Mouse (Mus musculus): Measurements from ENCODE around the gene Baz1b. TPM values are rescaled to one million over a fixed set of nuclear protein-coding genes. Genes with fewer than 3 reads are reported as not detected.

Baz1b gene
- total and polyA plus RNA-seq, 2 experiments, result 11.9 to 27.5 TPM

DNA sequence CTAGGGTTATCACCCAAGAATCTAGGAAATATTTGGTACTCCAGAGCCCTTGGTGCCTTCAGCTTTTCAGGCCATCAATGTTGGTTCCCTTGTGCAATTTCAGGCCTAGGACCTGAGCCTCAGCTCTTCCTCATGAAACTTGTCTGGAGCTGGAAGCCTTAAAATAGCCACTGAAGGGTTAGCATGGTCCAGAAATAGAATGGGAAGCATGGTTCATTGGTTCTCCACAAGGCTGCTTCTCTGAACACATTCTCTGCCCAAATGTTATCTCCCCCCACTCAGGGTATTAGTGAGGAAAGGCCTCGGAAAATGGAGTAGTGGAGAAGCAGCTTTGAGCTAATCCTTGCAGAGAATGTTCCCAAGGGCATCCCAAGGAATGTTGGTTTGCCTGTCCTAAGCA, 54.4 kb downstream of the Baz1b start:
- TF ChIP-seq POLR2A (IDR thresholded peaks at IDR 0.05; ENCODE audit: extremely low read depth, insufficient read depth, low read length), result no peak
- TF ChIP-seq CTCF (IDR thresholded peaks at IDR 0.05; ENCODE audit: low read depth, low read length), result no peak
- Histone ChIP-seq H3K36me3 (ENCODE audit: control insufficient read depth, insufficient read depth, low read length) (peaks cover 64% of the 10 kb centered on the region), H3K9ac (ENCODE audit: low read depth, low read length) (no peak overlapping the region), H3K4me1 (ENCODE audit: control insufficient read depth, insufficient read depth, low read length) (no peaks in the 10 kb centered on the region), H3K27me3 (ENCODE audit: control insufficient read depth, insufficient read depth, low read length) (no peaks in the 10 kb centered on the region), H3K27ac (replicated peaks; ENCODE audit: insufficient read depth, low read depth, low read length) (no peak overlapping the region), H3K4me3 (ENCODE audit: insufficient read depth, low read depth, low read length) (no peak overlapping the region), H3K79me2 (ENCODE audit: control insufficient read depth, insufficient read depth, low read length) (no peaks in the 10 kb centered on the region)
- 92% methylated on average over 1 of the region's 1 CpGs for WGBS
- DNase-seq (ENCODE audit: extremely low read depth, low read depth, low spot score), result no peak

DNA sequence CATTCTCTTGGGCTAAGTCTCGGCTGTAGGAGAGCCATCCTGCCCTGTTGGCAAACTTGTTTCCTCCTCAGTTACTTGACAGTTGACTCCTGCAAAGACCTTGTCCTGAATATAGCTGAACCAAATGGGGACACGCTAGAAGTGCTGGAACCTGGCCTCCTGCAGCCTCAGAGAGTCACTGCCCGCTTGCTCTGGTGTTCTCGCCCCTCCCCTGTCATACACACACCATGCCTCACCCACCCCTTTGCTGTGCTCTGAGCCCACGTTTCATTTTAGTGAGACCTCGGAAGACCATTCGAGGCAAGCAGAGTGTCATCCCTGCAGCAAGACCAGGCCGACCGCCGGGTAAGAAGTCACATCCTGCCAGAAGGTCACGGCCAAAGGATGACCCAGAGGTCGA, 55.1 kb downstream of the Baz1b start:
- Histone ChIP-seq H3K4me3 (ENCODE audit: insufficient read depth, low read depth, low read length) (no peak overlapping the region), H3K36me3 (ENCODE audit: control insufficient read depth, insufficient read depth, low read length) (peaks cover 58% of the 10 kb centered on the region), H3K9ac (ENCODE audit: low read depth, low read length) (no peak overlapping the region), H3K27me3 (ENCODE audit: control insufficient read depth, insufficient read depth, low read length) (no peaks in the 10 kb centered on the region), H3K27ac (replicated peaks; ENCODE audit: insufficient read depth, low read depth, low read length) (no peak overlapping the region), H3K79me2 (ENCODE audit: control insufficient read depth, insufficient read depth, low read length) (no peaks in the 10 kb centered on the region), H3K4me1 (ENCODE audit: control insufficient read depth, insufficient read depth, low read length) (no peaks in the 10 kb centered on the region)
- TF ChIP-seq CTCF (IDR thresholded peaks at IDR 0.05; ENCODE audit: low read depth, low read length), result no peak
- no peak for TF ChIP-seq POLR2A (IDR thresholded peaks at IDR 0.05; ENCODE audit: extremely low read depth, insufficient read depth, low read length)
- peak; percentile 20 for DNase-seq (ENCODE audit: extremely low read depth, low read depth, low spot score)
- WGBS, result 68% methylated on average over 12 of the region's 12 CpGs

DNA sequence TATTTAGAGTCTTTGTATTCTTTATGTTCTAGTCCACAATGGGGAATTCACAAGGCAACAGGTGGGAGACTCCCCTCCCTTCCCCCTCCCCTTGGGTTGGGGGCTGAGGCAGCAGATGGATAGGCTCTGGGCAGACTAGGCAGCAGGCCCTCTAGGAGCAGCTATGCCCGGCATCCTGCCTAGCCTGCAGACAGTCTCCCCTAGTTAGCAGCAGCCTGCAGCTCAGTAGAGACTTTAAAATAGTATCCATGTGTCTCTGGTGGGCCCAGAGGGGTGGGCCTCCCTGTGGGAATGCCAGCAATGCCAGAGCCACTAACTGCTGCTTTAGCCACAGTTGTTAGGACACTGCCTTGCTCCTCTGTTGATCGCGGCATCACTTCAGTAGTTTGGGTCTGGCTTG, 55.5 kb downstream of the Baz1b start:
- Histone ChIP-seq H3K4me1 (ENCODE audit: control insufficient read depth, insufficient read depth, low read length) (no peaks in the 10 kb centered on the region), H3K27me3 (ENCODE audit: control insufficient read depth, insufficient read depth, low read length) (no peaks in the 10 kb centered on the region), H3K4me3 (ENCODE audit: insufficient read depth, low read depth, low read length) (no peak overlapping the region), H3K36me3 (ENCODE audit: control insufficient read depth, insufficient read depth, low read length) (peaks cover 53% of the 10 kb centered on the region), H3K9ac (ENCODE audit: low read depth, low read length) (no peak overlapping the region), H3K27ac (replicated peaks; ENCODE audit: insufficient read depth, low read depth, low read length) (no peak overlapping the region), H3K79me2 (ENCODE audit: control insufficient read depth, insufficient read depth, low read length) (no peaks in the 10 kb centered on the region)
- 93% methylated on average over 3 of the region's 3 CpGs for WGBS
- DNase-seq (ENCODE audit: extremely low read depth, low read depth, low spot score), result no peak
- TF ChIP-seq CTCF (IDR thresholded peaks at IDR 0.05; ENCODE audit: low read depth, low read length) (no peak), POLR2A (IDR thresholded peaks at IDR 0.05; ENCODE audit: extremely low read depth, insufficient read depth, low read length) (no peak)

DNA sequence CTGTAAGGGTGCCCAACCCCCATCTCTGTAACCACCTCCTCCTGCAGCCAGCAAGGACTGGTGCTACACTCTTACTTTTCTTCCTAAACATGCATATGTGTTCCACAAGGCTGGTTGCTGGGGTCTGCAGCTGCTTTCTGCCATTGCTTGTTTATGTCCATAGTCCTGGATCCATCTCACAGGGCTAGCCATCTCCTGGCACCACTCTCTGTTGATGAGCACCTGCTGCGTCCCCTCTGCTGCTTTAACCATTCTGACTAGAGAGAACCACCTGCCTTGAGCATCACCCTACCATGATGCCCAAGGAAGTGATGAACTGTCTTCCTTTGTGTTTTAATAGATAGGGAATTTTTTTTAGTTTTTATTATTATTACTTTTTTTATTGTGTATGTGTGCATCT, 56.1 kb downstream of the Baz1b start:
- no peaks in the 10 kb centered on the region for H3K4me1 ChIP-seq (ENCODE audit: control insufficient read depth, insufficient read depth, low read length)
- DNase-seq (ENCODE audit: extremely low read depth, low read depth, low spot score), result no peak
- H3K36me3 ChIP-seq (ENCODE audit: control insufficient read depth, insufficient read depth, low read length), result peaks cover 49% of the 10 kb centered on the region
- WGBS, result 97% methylated on average over 1 of the region's 1 CpGs
- no peak for TF ChIP-seq CTCF (IDR thresholded peaks at IDR 0.05; ENCODE audit: low read depth, low read length)
- TF ChIP-seq POLR2A (IDR thresholded peaks at IDR 0.05; ENCODE audit: extremely low read depth, insufficient read depth, low read length), result no peak
- no peaks in the 10 kb centered on the region for H3K27me3 ChIP-seq (ENCODE audit: control insufficient read depth, insufficient read depth, low read length)
- no peak overlapping the region for H3K9ac ChIP-seq (ENCODE audit: low read depth, low read length)
- H3K27ac ChIP-seq (replicated peaks; ENCODE audit: insufficient read depth, low read depth, low read length), result no peak overlapping the region
- H3K79me2 ChIP-seq (ENCODE audit: control insufficient read depth, insufficient read depth, low read length), result no peaks in the 10 kb centered on the region
- no peak overlapping the region for H3K4me3 ChIP-seq (ENCODE audit: insufficient read depth, low read depth, low read length)

DNA sequence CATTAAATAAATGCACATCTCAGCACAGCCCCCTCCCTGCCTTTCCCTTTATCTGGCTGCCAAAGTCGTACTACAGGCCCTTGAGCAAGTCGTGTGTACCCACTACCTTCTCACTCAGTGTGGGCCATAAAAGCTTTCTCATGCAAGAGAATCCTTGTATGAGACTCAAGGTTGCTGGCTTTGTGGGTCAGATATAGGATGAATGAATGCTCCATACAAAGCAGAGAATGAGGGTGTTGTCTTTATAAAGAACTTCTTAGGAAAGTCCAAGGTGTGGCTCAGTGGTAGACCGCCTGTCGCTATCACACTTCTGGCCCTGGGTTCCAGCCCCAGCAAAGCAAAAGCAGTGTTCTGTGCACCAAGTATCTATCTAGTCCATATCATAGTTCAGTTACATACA, 59.5 kb downstream of the Baz1b start:
- Histone ChIP-seq H3K9ac (ENCODE audit: low read depth, low read length) (no peak overlapping the region), H3K79me2 (ENCODE audit: control insufficient read depth, insufficient read depth, low read length) (no peaks in the 10 kb centered on the region), H3K27me3 (ENCODE audit: control insufficient read depth, insufficient read depth, low read length) (peaks cover 13% of the 10 kb centered on the region), H3K4me3 (ENCODE audit: insufficient read depth, low read depth, low read length) (no peak overlapping the region), H3K4me1 (ENCODE audit: control insufficient read depth, insufficient read depth, low read length) (peaks cover 5% of the 10 kb centered on the region; the same call in 1 of the 2 replicates), H3K36me3 (ENCODE audit: control insufficient read depth, insufficient read depth, low read length) (peaks cover 19% of the 10 kb centered on the region), H3K27ac (replicated peaks; ENCODE audit: insufficient read depth, low read depth, low read length) (no peak overlapping the region)
- DNase-seq (ENCODE audit: extremely low read depth, low read depth, low spot score), result no peak
- 82% methylated on average over 4 of the region's 4 CpGs for WGBS
- TF ChIP-seq POLR2A (IDR thresholded peaks at IDR 0.05; ENCODE audit: extremely low read depth, insufficient read depth, low read length) (no peak), CTCF (IDR thresholded peaks at IDR 0.05; ENCODE audit: low read depth, low read length) (no peak)

DNA sequence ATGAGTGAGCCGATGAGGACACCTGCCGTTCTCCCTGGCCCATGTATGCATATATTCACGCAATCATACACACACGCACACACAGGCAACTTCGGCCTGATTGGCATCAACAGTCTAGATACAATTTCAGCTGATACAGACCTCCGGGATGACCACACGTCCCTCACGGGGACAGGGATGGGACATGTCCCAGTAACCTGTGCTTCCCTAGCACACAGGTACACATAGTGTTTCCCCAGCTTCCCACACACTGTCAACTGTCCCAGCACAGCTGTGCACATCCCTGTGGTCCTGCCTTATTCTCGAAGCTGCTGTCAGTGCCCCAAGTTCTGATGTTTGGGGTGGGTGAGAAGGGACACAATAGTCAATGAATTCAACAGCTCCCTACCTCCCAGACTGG, 60.3 kb downstream of the Baz1b start:
- 77% methylated on average over 9 of the region's 9 CpGs for WGBS
- Histone ChIP-seq H3K27ac (replicated peaks; ENCODE audit: insufficient read depth, low read depth, low read length) (no peak overlapping the region), H3K4me1 (ENCODE audit: control insufficient read depth, insufficient read depth, low read length) (peaks cover 5% of the 10 kb centered on the region; the same call in 1 of the 2 replicates), H3K27me3 (ENCODE audit: control insufficient read depth, insufficient read depth, low read length) (peaks cover 13% of the 10 kb centered on the region), H3K9ac (ENCODE audit: low read depth, low read length) (no peak overlapping the region), H3K4me3 (ENCODE audit: insufficient read depth, low read depth, low read length) (no peak overlapping the region), H3K36me3 (ENCODE audit: control insufficient read depth, insufficient read depth, low read length) (peaks cover 16% of the 10 kb centered on the region), H3K79me2 (ENCODE audit: control insufficient read depth, insufficient read depth, low read length) (no peaks in the 10 kb centered on the region)
- TF ChIP-seq CTCF (IDR thresholded peaks at IDR 0.05; ENCODE audit: low read depth, low read length), result no peak
- TF ChIP-seq POLR2A (IDR thresholded peaks at IDR 0.05; ENCODE audit: extremely low read depth, insufficient read depth, low read length), result no peak
- no peak for DNase-seq (ENCODE audit: extremely low read depth, low read depth, low spot score)

Measured in liver, adult 2 months (tissue).